Mouse (Mus musculus): Measurements from ENCODE around the gene Pcdh7. TPM values are rescaled to one million over a fixed set of nuclear protein-coding genes. Genes with fewer than 3 reads are reported as not detected.

Gene Pcdh7
- polyA plus RNA-seq, 1 experiment from 2014 or later, result 37.5 TPM

- no peaks in the 10 kb centered on the region for H3K36me3 ChIP-seq (replicated peaks; ENCODE audit: control insufficient read depth, insufficient read depth)
- 77% methylated on average over 5 of the region's 5 CpGs for WGBS
- no peaks in the 10 kb centered on the region for H3K27me3 ChIP-seq (ENCODE audit: control insufficient read depth, insufficient read depth, low read length)
- H3K27ac ChIP-seq, result no peak overlapping the region
- DNase-seq (ENCODE audit: low spot score) (no peak), ATAC-seq (ENCODE audit: low FRiP score) (no peak)
- H3K4me2 ChIP-seq (replicated peaks), result no peak overlapping the region
- H3K4me1 ChIP-seq (replicated peaks; ENCODE audit: control insufficient read depth, insufficient read depth, low read length), result peaks cover 3% of the 10 kb centered on the region; the same call in 1 of the 2 replicates
- H3K9ac ChIP-seq, result no peak overlapping the region
- H3K4me3 ChIP-seq (replicated peaks; ENCODE audit: low read length), result no peak overlapping the region
- H3K9me3 ChIP-seq (ENCODE audit: control insufficient read depth, low read length), result no peaks in the 10 kb centered on the region
Observed at GRCm38 (mm10) chr5:57815964-57816589, 98.3 kb downstream of the Pcdh7 start.

GRCm38 (mm10) chr5:57819788-57820187, 102.0 kb downstream of the Pcdh7 start:
- DNase-seq (ENCODE audit: low spot score), result no peak
- 84% methylated on average over 2 of the region's 2 CpGs for WGBS
- Histone ChIP-seq H3K9me3 (ENCODE audit: control insufficient read depth, low read length) (no peaks in the 10 kb centered on the region), H3K4me3 (replicated peaks; ENCODE audit: low read length) (no peak overlapping the region), H3K4me2 (replicated peaks) (no peak overlapping the region), H3K4me1 (replicated peaks; ENCODE audit: control insufficient read depth, insufficient read depth, low read length) (peaks cover 8% of the 10 kb centered on the region; the same call in 1 of the 2 replicates), H3K9ac (no peak overlapping the region), H3K27ac (no peak overlapping the region), H3K36me3 (replicated peaks; ENCODE audit: control insufficient read depth, insufficient read depth) (no peaks in the 10 kb centered on the region), H3K27me3 (ENCODE audit: control insufficient read depth, insufficient read depth, low read length) (no peaks in the 10 kb centered on the region)
- ATAC-seq (ENCODE audit: low FRiP score), result no peak

- Histone ChIP-seq H3K4me1 (replicated peaks; ENCODE audit: control insufficient read depth, insufficient read depth, low read length) (peaks cover 8% of the 10 kb centered on the region; the same call in 1 of the 2 replicates), H3K27me3 (ENCODE audit: control insufficient read depth, insufficient read depth, low read length) (no peaks in the 10 kb centered on the region), H3K4me2 (replicated peaks) (no peak overlapping the region), H3K9ac (no peak overlapping the region), H3K4me3 (replicated peaks; ENCODE audit: low read length) (no peak overlapping the region), H3K27ac (no peak overlapping the region), H3K36me3 (replicated peaks; ENCODE audit: control insufficient read depth, insufficient read depth) (no peaks in the 10 kb centered on the region), H3K9me3 (ENCODE audit: control insufficient read depth, low read length) (no peaks in the 10 kb centered on the region)
- no peak for DNase-seq (ENCODE audit: low spot score)
- ATAC-seq (ENCODE audit: low FRiP score), result no peak
- 78% methylated on average over 8 of the region's 8 CpGs for WGBS
Observed at GRCm38 (mm10) chr5:57821099-57821498, 103.3 kb downstream of the Pcdh7 start.

- Histone ChIP-seq H3K4me3 (replicated peaks; ENCODE audit: low read length) (no peak overlapping the region), H3K4me2 (replicated peaks) (no peak overlapping the region), H3K27me3 (ENCODE audit: control insufficient read depth, insufficient read depth, low read length) (no peaks in the 10 kb centered on the region), H3K9ac (no peak overlapping the region), H3K4me1 (replicated peaks; ENCODE audit: control insufficient read depth, insufficient read depth, low read length) (no peaks in the 10 kb centered on the region), H3K27ac (no peak overlapping the region), H3K9me3 (ENCODE audit: control insufficient read depth, low read length) (no peaks in the 10 kb centered on the region), H3K36me3 (replicated peaks; ENCODE audit: control insufficient read depth, insufficient read depth) (no peaks in the 10 kb centered on the region)
- DNase-seq (ENCODE audit: low spot score) (no peak), ATAC-seq (ENCODE audit: low FRiP score) (no peak)
- WGBS, result 98% methylated on average over 3 of the region's 3 CpGs
Observed at GRCm38 (mm10) chr5:57828437-57828836, 110.7 kb downstream of the Pcdh7 start.

GRCm38 (mm10) chr5:57837150-57837549, 119.4 kb downstream of the Pcdh7 start:
- Histone ChIP-seq H3K4me3 (replicated peaks; ENCODE audit: low read length) (no peak overlapping the region), H3K4me1 (replicated peaks; ENCODE audit: control insufficient read depth, insufficient read depth, low read length) (no peaks in the 10 kb centered on the region), H3K36me3 (replicated peaks; ENCODE audit: control insufficient read depth, insufficient read depth) (no peaks in the 10 kb centered on the region), H3K9ac (no peak overlapping the region), H3K27me3 (ENCODE audit: control insufficient read depth, insufficient read depth, low read length) (no peaks in the 10 kb centered on the region), H3K9me3 (ENCODE audit: control insufficient read depth, low read length) (no peaks in the 10 kb centered on the region), H3K4me2 (replicated peaks) (no peak overlapping the region), H3K27ac (no peak overlapping the region)
- ATAC-seq (ENCODE audit: low FRiP score) (no peak), DNase-seq (ENCODE audit: low spot score) (no peak)
- WGBS, result 74% methylated on average over 2 of the region's 2 CpGs

- ATAC-seq (ENCODE audit: low FRiP score) (no peak), DNase-seq (ENCODE audit: low spot score) (no peak)
- Histone ChIP-seq H3K27ac (no peak overlapping the region), H3K27me3 (ENCODE audit: control insufficient read depth, insufficient read depth, low read length) (no peaks in the 10 kb centered on the region), H3K4me1 (replicated peaks; ENCODE audit: control insufficient read depth, insufficient read depth, low read length) (no peaks in the 10 kb centered on the region), H3K9ac (no peak overlapping the region), H3K9me3 (ENCODE audit: control insufficient read depth, low read length) (no peaks in the 10 kb centered on the region), H3K4me2 (replicated peaks) (no peak overlapping the region), H3K4me3 (replicated peaks; ENCODE audit: low read length) (no peak overlapping the region), H3K36me3 (replicated peaks; ENCODE audit: control insufficient read depth, insufficient read depth) (no peaks in the 10 kb centered on the region)
- 86% methylated on average over 5 of the region's 5 CpGs for WGBS
Observed at GRCm38 (mm10) chr5:57841357-57842119, 123.8 kb downstream of the Pcdh7 start.

- Histone ChIP-seq H3K27ac (no peak overlapping the region), H3K9ac (no peak overlapping the region), H3K9me3 (ENCODE audit: control insufficient read depth, low read length) (no peaks in the 10 kb centered on the region), H3K4me3 (replicated peaks; ENCODE audit: low read length) (no peak overlapping the region), H3K4me1 (replicated peaks; ENCODE audit: control insufficient read depth, insufficient read depth, low read length) (no peaks in the 10 kb centered on the region), H3K4me2 (replicated peaks) (no peak overlapping the region), H3K27me3 (ENCODE audit: control insufficient read depth, insufficient read depth, low read length) (no peaks in the 10 kb centered on the region), H3K36me3 (replicated peaks; ENCODE audit: control insufficient read depth, insufficient read depth) (no peaks in the 10 kb centered on the region)
- no peak for DNase-seq (ENCODE audit: low spot score)
- no peak for ATAC-seq (ENCODE audit: low FRiP score)
- WGBS, result 78% methylated on average over 3 of the region's 3 CpGs
Observed at GRCm38 (mm10) chr5:57847500-57847899, 129.7 kb downstream of the Pcdh7 start.

- 85% methylated on average over 2 of the region's 2 CpGs for WGBS
- Histone ChIP-seq H3K27me3 (ENCODE audit: control insufficient read depth, insufficient read depth, low read length) (no peaks in the 10 kb centered on the region), H3K9me3 (ENCODE audit: control insufficient read depth, low read length) (no peaks in the 10 kb centered on the region), H3K9ac (no peak overlapping the region), H3K4me3 (replicated peaks; ENCODE audit: low read length) (no peak overlapping the region), H3K27ac (no peak overlapping the region), H3K4me1 (replicated peaks; ENCODE audit: control insufficient read depth, insufficient read depth, low read length) (no peaks in the 10 kb centered on the region), H3K4me2 (replicated peaks) (no peak overlapping the region), H3K36me3 (replicated peaks; ENCODE audit: control insufficient read depth, insufficient read depth) (no peaks in the 10 kb centered on the region)
- no peak for ATAC-seq (ENCODE audit: low FRiP score)
- DNase-seq (ENCODE audit: low spot score), result no peak
Observed at GRCm38 (mm10) chr5:57850111-57850510, 132.3 kb downstream of the Pcdh7 start.

- no peak for DNase-seq (ENCODE audit: low spot score)
- Histone ChIP-seq H3K27ac (no peak overlapping the region), H3K4me1 (replicated peaks; ENCODE audit: control insufficient read depth, insufficient read depth, low read length) (no peaks in the 10 kb centered on the region), H3K9me3 (ENCODE audit: control insufficient read depth, low read length) (no peaks in the 10 kb centered on the region), H3K36me3 (replicated peaks; ENCODE audit: control insufficient read depth, insufficient read depth) (no peaks in the 10 kb centered on the region), H3K9ac (no peak overlapping the region), H3K4me3 (replicated peaks; ENCODE audit: low read length) (no peak overlapping the region), H3K27me3 (ENCODE audit: control insufficient read depth, insufficient read depth, low read length) (no peaks in the 10 kb centered on the region), H3K4me2 (replicated peaks) (no peak overlapping the region)
- 77% methylated on average over 3 of the region's 3 CpGs for WGBS
- no peak for ATAC-seq (ENCODE audit: low FRiP score)
Observed at GRCm38 (mm10) chr5:57857316-57857715, 139.5 kb downstream of the Pcdh7 start.
